Mouse (Mus musculus): ENCODE measurements around the gene Ankrd13c. TPM values are rescaled to one million over a fixed set of nuclear protein-coding genes. Genes with fewer than 3 reads are reported as not detected.

Gene Ankrd13c
- polyA plus RNA-seq, 1 experiment from 2014 or later: 32.7 TPM

DNA sequence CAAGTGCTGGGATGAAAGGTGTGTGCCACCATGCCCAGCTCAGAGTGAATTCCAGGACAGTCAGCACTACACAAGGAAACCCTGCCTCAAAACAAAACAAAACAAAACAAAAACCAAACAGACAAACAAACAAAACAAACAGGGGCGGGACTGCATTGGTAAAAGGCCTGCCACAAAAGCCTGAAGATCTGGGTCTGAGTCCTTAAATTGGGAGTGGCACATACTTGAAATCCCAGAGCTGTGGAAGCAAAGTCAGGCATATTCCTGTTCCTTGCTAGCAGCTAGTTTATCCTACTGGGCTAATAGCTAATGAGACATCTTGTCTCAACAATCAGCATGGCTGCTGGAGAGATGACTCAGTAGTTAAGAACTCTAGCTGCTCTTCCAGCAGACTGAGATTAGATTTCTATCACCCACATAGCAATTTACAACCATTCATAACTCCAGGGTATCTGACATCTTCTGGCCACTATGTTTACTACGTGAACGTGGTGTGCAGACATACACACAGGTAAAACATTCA, 12.7 kb upstream of the Ankrd13c start:
- ATAC-seq (ENCODE audit: low FRiP score) (no peak), DNase-seq (ENCODE audit: low spot score) (no peak)
- 88% methylated on average over 3 of the region's 3 CpGs for WGBS
- Histone ChIP-seq H3K9me3 (ENCODE audit: control insufficient read depth, low read length) (no peaks in the 10 kb centered on the region), H3K9ac (no peak overlapping the region), H3K4me1 (replicated peaks; ENCODE audit: control insufficient read depth, insufficient read depth, low read length) (no peaks in the 10 kb centered on the region), H3K4me3 (replicated peaks; ENCODE audit: low read length) (no peak overlapping the region), H3K36me3 (replicated peaks; ENCODE audit: control insufficient read depth, insufficient read depth) (no peaks in the 10 kb centered on the region), H3K4me2 (replicated peaks) (no peak overlapping the region), H3K27ac (no peak overlapping the region), H3K27me3 (ENCODE audit: control insufficient read depth, insufficient read depth, low read length) (no peaks in the 10 kb centered on the region)

DNA sequence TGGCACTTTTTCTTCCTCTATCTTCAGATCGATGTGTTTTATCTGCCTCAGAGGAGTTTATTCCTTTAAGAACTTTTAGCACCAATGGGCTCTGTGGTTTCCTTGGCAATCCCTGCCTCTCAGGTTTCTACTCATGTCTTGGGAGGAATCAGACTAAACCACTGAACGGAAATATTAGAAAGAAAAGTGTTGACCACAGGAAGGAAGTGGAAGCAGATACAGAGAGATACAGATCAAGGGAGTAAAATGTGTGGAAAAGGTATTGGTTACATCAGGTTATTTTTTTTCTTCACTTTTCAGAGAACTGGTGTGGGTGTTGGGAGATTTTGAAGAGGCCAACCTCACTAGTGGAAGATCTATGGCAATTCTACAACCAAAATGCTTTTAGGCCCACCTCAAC, 8.5 kb upstream of the Ankrd13c start:
- Histone ChIP-seq H3K9ac (no peak overlapping the region), H3K4me3 (replicated peaks; ENCODE audit: low read length) (no peak overlapping the region), H3K9me3 (ENCODE audit: control insufficient read depth, low read length) (no peaks in the 10 kb centered on the region), H3K36me3 (replicated peaks; ENCODE audit: control insufficient read depth, insufficient read depth) (no peaks in the 10 kb centered on the region), H3K4me1 (replicated peaks; ENCODE audit: control insufficient read depth, insufficient read depth, low read length) (no peaks in the 10 kb centered on the region), H3K27ac (no peak overlapping the region), H3K4me2 (replicated peaks) (no peak overlapping the region), H3K27me3 (ENCODE audit: control insufficient read depth, insufficient read depth, low read length) (no peaks in the 10 kb centered on the region)
- DNase-seq (ENCODE audit: low spot score): no peak
- 92% methylated on average over 2 of the region's 2 CpGs for WGBS
- no peak for ATAC-seq (ENCODE audit: low FRiP score)

DNA sequence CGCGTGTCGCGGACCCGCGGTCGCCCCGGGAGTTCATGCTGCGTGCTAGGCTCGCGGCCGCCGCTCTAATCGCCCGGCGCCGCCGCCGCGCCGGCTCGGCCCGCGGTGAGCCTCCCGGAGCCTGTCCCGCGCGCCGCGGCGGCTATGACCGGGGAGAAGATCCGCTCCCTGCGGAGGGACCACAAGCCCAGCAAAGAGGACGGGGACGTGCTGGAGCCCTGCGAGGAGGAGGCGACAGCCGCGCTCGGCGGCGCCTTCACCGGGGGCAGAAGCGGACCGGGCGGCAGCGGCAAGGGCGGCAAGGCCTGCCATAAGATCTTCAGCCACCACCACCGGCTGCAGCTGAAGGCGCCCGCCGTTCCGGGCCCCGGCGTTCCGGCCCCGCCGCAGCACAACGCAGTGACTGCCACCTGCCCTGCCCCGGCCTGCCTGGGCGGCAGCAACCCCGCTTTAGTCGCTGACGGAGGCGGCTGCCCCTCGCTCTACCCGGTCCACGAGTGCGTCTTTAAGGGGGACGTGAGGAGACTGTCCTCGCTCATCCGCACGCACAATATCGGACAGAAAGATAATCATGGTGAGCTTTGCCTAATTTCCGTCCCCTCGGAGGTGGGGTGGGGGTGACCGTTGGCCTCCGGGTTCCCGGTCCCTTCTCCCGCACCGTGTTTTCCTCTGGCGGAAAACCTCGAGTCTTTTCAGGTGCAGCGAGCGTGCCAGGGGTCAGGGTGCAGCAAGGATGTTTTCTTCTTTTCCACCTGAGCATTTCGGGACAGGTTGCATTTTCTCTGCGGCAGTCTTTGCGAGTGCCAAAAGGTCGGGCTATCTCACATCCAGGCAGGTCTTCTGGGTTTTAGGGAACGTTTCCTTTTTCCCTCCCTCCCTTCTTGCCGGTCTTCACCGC, 593 bp downstream of the Ankrd13c start:
- no peak for DNase-seq (ENCODE audit: low spot score)

DNA sequence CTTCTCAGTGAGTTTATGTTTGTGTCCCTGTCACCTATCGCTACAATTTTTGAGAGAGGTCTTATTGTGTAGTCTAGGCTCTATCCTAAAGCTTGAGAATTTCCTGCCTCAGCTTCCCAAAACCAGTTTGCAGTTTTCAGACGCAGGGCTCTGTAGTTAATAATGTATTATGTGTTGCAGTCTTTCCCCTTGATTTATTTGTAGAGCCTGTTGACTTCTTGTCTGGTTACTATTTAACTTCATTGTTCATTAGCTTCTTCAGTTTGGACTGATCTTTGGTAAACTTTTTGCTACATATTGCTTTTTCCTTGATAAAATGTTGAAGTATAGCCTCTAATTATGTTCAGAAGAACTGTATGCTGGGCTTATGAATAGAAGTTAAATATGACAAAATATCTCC, 5.7 kb downstream of the Ankrd13c start:
- H3K36me3 ChIP-seq (replicated peaks; ENCODE audit: control insufficient read depth, insufficient read depth): no peaks in the 10 kb centered on the region
- H3K4me3 ChIP-seq (replicated peaks; ENCODE audit: low read length): no peak overlapping the region
- no peaks in the 10 kb centered on the region for H3K27me3 ChIP-seq (ENCODE audit: control insufficient read depth, insufficient read depth, low read length)
- DNase-seq (ENCODE audit: low spot score) (no peak), ATAC-seq (ENCODE audit: low FRiP score) (no peak)
- no peaks in the 10 kb centered on the region for H3K9me3 ChIP-seq (ENCODE audit: control insufficient read depth, low read length)
- peaks cover 26% of the 10 kb centered on the region for H3K4me1 ChIP-seq (replicated peaks; ENCODE audit: control insufficient read depth, insufficient read depth, low read length)
- WGBS: 87% methylated on average over 2 of the region's 2 CpGs
- no peak overlapping the region for H3K9ac ChIP-seq
- H3K4me2 ChIP-seq (replicated peaks): no peak overlapping the region
- no peak overlapping the region for H3K27ac ChIP-seq

More for the DNA sequence above, 593 bp downstream of the Ankrd13c start:
- peak overlapping the region; percentile 82 for H3K4me2 ChIP-seq (replicated peaks)
- H3K4me3 ChIP-seq (replicated peaks; ENCODE audit: low read length): peak overlapping the region; percentile 98
- H3K27ac ChIP-seq: peak overlapping the region; percentile 100
- H3K27me3 ChIP-seq (ENCODE audit: control insufficient read depth, insufficient read depth, low read length): no peaks in the 10 kb centered on the region
- under 1% methylated on average over 74 of the region's 93 CpGs for WGBS
- peak overlapping the region; percentile 96 for H3K9ac ChIP-seq
- H3K36me3 ChIP-seq (replicated peaks; ENCODE audit: control insufficient read depth, insufficient read depth): no peaks in the 10 kb centered on the region
- H3K9me3 ChIP-seq (ENCODE audit: control insufficient read depth, low read length): no peaks in the 10 kb centered on the region
- H3K4me1 ChIP-seq (replicated peaks; ENCODE audit: control insufficient read depth, insufficient read depth, low read length): peaks cover 24% of the 10 kb centered on the region
- ATAC-seq (ENCODE audit: low FRiP score): peak; percentile 76

DNA sequence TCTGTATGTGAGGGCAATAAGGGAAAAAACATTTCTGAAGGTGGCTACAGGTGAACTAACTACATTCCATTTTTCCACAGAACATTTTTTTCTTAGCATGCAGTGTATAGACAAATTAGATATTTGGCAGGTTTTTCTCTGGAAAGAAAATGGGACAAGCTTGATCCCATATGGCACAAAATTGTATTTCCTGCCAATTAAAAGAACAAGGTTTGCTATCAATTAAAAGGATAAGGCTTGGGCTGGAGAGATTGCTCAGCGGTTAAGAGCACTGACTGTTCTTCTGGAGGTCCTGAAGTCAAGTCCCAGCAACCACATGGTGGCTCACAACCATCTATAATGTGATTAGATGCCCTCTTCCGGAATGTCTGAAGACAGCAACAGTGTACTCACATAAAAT, 8.4 kb downstream of the Ankrd13c start:
- no peak overlapping the region for H3K4me2 ChIP-seq (replicated peaks)
- no peaks in the 10 kb centered on the region for H3K9me3 ChIP-seq (ENCODE audit: control insufficient read depth, low read length)
- 89% methylated on average over 2 of the region's 2 CpGs for WGBS
- no peak overlapping the region for H3K9ac ChIP-seq
- H3K27ac ChIP-seq: no peak overlapping the region
- H3K36me3 ChIP-seq (replicated peaks; ENCODE audit: control insufficient read depth, insufficient read depth): no peaks in the 10 kb centered on the region
- no peaks in the 10 kb centered on the region for H3K27me3 ChIP-seq (ENCODE audit: control insufficient read depth, insufficient read depth, low read length)
- no peak overlapping the region for H3K4me3 ChIP-seq (replicated peaks; ENCODE audit: low read length)
- peaks cover 9% of the 10 kb centered on the region; the same call in 1 of the 2 replicates for H3K4me1 ChIP-seq (replicated peaks; ENCODE audit: control insufficient read depth, insufficient read depth, low read length)
- no peak for DNase-seq (ENCODE audit: low spot score)
- no peak for ATAC-seq (ENCODE audit: low FRiP score)

DNA sequence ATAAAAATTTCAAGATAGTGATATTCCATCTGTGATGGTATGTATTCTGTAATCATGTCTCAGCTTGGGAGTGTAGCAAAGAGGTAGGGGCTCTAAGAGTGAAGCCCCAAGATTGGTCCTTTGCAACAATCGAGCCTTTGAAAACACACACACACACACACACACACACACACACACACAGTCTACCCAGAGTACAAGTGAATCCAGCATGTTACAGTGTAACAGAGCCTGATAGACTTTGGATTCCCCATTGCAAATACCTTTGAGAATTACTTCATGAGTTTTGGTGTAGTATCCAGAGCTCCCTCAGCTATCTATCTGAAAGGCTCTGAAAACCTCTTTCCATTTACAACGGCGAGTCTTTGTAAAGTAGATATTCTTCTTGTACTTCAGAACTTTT, 9.2 kb downstream of the Ankrd13c start:
- Histone ChIP-seq H3K4me1 (replicated peaks; ENCODE audit: control insufficient read depth, insufficient read depth, low read length) (0 out of 2 replicates have a peak, but pooled peaks cover 3% of the 10 kb centered on the region), H3K4me2 (replicated peaks) (no peak overlapping the region), H3K9me3 (ENCODE audit: control insufficient read depth, low read length) (no peaks in the 10 kb centered on the region), H3K36me3 (replicated peaks; ENCODE audit: control insufficient read depth, insufficient read depth) (no peaks in the 10 kb centered on the region), H3K9ac (no peak overlapping the region), H3K27ac (no peak overlapping the region), H3K4me3 (replicated peaks; ENCODE audit: low read length) (no peak overlapping the region), H3K27me3 (ENCODE audit: control insufficient read depth, insufficient read depth, low read length) (no peaks in the 10 kb centered on the region)
- WGBS: over 99% methylated on average over 3 of the region's 3 CpGs
- DNase-seq (ENCODE audit: low spot score) (no peak), ATAC-seq (ENCODE audit: low FRiP score) (no peak)

DNA sequence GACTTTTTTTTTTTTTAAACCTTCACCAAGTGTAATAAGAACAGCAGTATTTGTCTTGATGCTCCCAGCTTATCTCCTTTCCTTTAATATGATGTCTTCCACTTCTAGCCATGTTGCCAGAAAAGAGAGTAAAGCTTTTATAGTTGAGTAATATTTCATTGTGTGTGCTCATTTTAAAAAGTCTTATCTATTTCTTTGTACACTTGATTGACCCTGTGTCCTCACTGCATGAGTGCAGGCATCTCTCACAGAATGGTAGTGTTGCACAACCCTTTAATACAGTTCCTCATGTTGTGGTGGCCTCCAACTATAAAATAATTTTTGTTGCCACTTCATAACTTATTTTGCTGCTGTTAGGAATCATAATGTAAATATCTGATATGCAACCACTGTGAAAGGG, 10.3 kb downstream of the Ankrd13c start:
- Histone ChIP-seq H3K4me2 (replicated peaks) (no peak overlapping the region), H3K27me3 (ENCODE audit: control insufficient read depth, insufficient read depth, low read length) (no peaks in the 10 kb centered on the region), H3K27ac (no peak overlapping the region), H3K4me3 (replicated peaks; ENCODE audit: low read length) (no peak overlapping the region), H3K4me1 (replicated peaks; ENCODE audit: control insufficient read depth, insufficient read depth, low read length) (0 out of 2 replicates have a peak, but pooled peaks cover 3% of the 10 kb centered on the region), H3K9ac (no peak overlapping the region), H3K36me3 (replicated peaks; ENCODE audit: control insufficient read depth, insufficient read depth) (peaks cover 3% of the 10 kb centered on the region), H3K9me3 (ENCODE audit: control insufficient read depth, low read length) (no peaks in the 10 kb centered on the region)
- ATAC-seq (ENCODE audit: low FRiP score): no peak
- no peak for DNase-seq (ENCODE audit: low spot score)

DNA sequence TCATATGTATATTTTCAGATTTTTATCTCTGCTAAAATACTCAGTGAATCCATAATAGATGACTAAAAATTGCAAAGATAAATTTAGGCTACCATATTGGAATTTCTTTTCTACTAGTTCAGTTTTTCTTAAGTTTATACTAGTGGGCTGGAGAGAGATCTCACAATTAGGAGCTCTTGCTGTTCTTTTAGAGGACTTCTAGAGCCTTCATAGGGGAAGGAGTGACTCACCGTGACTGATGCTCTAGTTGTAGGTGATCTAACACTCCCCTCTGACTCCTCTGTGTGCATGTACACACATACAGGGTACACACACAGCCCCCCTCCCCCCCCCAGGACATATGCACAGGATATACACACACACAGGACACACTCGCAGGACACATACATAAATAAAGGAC, 24.1 kb downstream of the Ankrd13c start:
- WGBS: 96% methylated on average over 2 of the region's 2 CpGs
- no peaks in the 10 kb centered on the region for H3K27me3 ChIP-seq (ENCODE audit: control insufficient read depth, insufficient read depth, low read length)
- no peak overlapping the region for H3K9ac ChIP-seq
- DNase-seq (ENCODE audit: low spot score) (no peak), ATAC-seq (ENCODE audit: low FRiP score) (no peak)
- no peak overlapping the region for H3K27ac ChIP-seq
- H3K4me2 ChIP-seq (replicated peaks): no peak overlapping the region
- no peaks in the 10 kb centered on the region for H3K36me3 ChIP-seq (replicated peaks; ENCODE audit: control insufficient read depth, insufficient read depth)
- no peaks in the 10 kb centered on the region for H3K9me3 ChIP-seq (ENCODE audit: control insufficient read depth, low read length)
- no peak overlapping the region for H3K4me3 ChIP-seq (replicated peaks; ENCODE audit: low read length)
- H3K4me1 ChIP-seq (replicated peaks; ENCODE audit: control insufficient read depth, insufficient read depth, low read length): no peaks in the 10 kb centered on the region

DNA sequence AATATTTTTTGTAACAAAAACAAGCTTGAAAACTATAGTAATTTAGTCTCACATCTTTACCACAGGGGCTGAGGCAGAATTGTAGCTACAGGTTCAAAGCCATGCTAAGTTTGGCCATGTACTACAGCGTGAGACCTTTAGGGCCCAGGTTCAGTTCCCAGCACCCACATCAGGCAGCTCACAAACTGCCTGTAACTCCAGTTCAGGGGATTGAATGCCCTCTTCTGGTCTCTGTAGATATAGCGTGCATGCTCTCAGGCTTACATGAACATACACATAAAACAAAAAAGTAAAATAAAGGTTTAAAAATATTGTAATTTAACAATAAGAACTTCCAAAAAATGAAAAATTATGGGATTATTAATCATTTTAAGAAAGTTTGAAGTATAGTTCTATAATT, 26.2 kb downstream of the Ankrd13c start:
- Histone ChIP-seq H3K4me3 (replicated peaks; ENCODE audit: low read length) (no peak overlapping the region), H3K9me3 (ENCODE audit: control insufficient read depth, low read length) (no peaks in the 10 kb centered on the region), H3K36me3 (replicated peaks; ENCODE audit: control insufficient read depth, insufficient read depth) (no peaks in the 10 kb centered on the region), H3K27ac (no peak overlapping the region), H3K4me1 (replicated peaks; ENCODE audit: control insufficient read depth, insufficient read depth, low read length) (no peaks in the 10 kb centered on the region), H3K4me2 (replicated peaks) (no peak overlapping the region), H3K27me3 (ENCODE audit: control insufficient read depth, insufficient read depth, low read length) (no peaks in the 10 kb centered on the region), H3K9ac (no peak overlapping the region)
- DNase-seq (ENCODE audit: low spot score) (no peak), ATAC-seq (ENCODE audit: low FRiP score) (no peak)
- 96% methylated on average over 2 of the region's 2 CpGs for WGBS
